Comparison of ENCODE assay signal across 8 mouse cellular contexts in genomic region chr10:5805243-5805730, GRCm38 (mm10). TPM values are rescaled to one million over a fixed set of nuclear protein-coding genes. Genes with fewer than 3 reads are reported as not detected.
DNase-seq lines count a peak whose midpoint lies in the region; ATAC-seq lines count a peak whose summit lies in the region.

TSS of gene Fbxo5 (minus strand) at chr10:5805600.

- H3K4me1 ChIP-seq in hindbrain, embryonic 14.5 days (replicated peaks; ENCODE audit: control insufficient read depth, insufficient read depth, low read length): peaks cover 18% of the 10 kb centered on the region

- H3K4me3 ChIP-seq in hindbrain, embryonic 14.5 days (replicated peaks; ENCODE audit: low read length): peak within 1 kb of the TSS; percentile 69

- peak within 1 kb of the TSS; percentile 59 for H3K9ac ChIP-seq in hindbrain, embryonic 14.5 days

- H3K4me2 ChIP-seq in hindbrain, embryonic 14.5 days (replicated peaks): peak within 1 kb of the TSS; percentile 83

- H3K27me3 ChIP-seq in hindbrain, embryonic 14.5 days (ENCODE audit: control insufficient read depth, insufficient read depth, low read length): no peaks in the 10 kb centered on the region

- WGBS in hindbrain, embryonic 14.5 days: under 1% methylated on average over 42 of the region's 42 CpGs

- DNase-seq in T-cell, adult 2 months (ENCODE audit: low spot score): peak; percentile 99
- peak; percentile 99 to 100 for DNase-seq in cerebellum, postnatal 14 days
- peak; percentile 98 to 99 for DNase-seq in frontal cortex, postnatal 10 days (ENCODE audit: low spot score in 2 of 2)
- DNase-seq in hindbrain, embryonic 14.5 days (ENCODE audit: low spot score): peak; percentile 97
- peak; percentile 98 to 99 for DNase-seq in left cerebral cortex, adult 18-20 months (ENCODE audit: low spot score in 2 of 2)
- peak; percentile 98 to 100 for DNase-seq in lung, postnatal 4 days
- peak; percentile 100 for DNase-seq in right cerebral cortex, adult 18-20 months
- DNase-seq in urinary bladder, postnatal 10 days (ENCODE audit: low spot score): peak; percentile 91

- peak; percentile 98 for ATAC-seq in hindbrain, embryonic 14.5 days (ENCODE audit: low FRiP score)

- H3K27ac ChIP-seq in hindbrain, embryonic 14.5 days: peak within 1 kb of the TSS; percentile 84

- H3K36me3 ChIP-seq in hindbrain, embryonic 14.5 days (replicated peaks; ENCODE audit: control insufficient read depth, insufficient read depth): peaks cover 12% of the 10 kb centered on the region

- no peaks in the 10 kb centered on the region for H3K9me3 ChIP-seq in hindbrain, embryonic 14.5 days (ENCODE audit: control insufficient read depth, low read length)

RNA-seq across cellular contexts. Expression of gene Fbxo5, which starts in this region (rescaled TPM):
- 9.8 and 13.7 TPM in 2 replicates for polyA plus RNA-seq in hindbrain, embryonic 14.5 days (2014; fragmentation: Nextera tagmentation; extraction: Ambion mirVana)
- under 1 TPM; 0.91 to 0.98 TPM for total RNA-seq in left cerebral cortex, adult 18-20 months (2021)

Comparison
In these comparisons a context has a peak if more than half of its experiments do, and no peak if none do; other contexts are left out.
1. Peak in every context shown above with its lines: DNase-seq, ATAC-seq, H3K4me3 ChIP-seq and H3K27ac ChIP-seq.
2. Peak in DNase-seq in left cerebral cortex, adult 18-20 months; RNA of the gene not detected or under 1 TPM.